Mouse (Mus musculus) liver, postnatal 0 days (tissue): ENCODE measurements at regions not wholly inside any gene's neighbourhood (a gene's known extent, or its start where the extent isn't known, plus 50 kb on each side); places are given as distances from the start of the nearest gene placed in this dataset.
A peak's percentile ranks its signal among the peaks of the same experiment; 100 is the strongest.

Experiments
- ATAC-seq: fragments of 200-750 bp; cut with Nextera tagmentation; 2 replicates; pipeline ENCODE4 v1.8.0; 2017; ENCODE audit warnings: mild to moderate bottlenecking, moderate library complexity
- DNase-seq: peaks from one replicate; pipeline ENCODE4 v3.0.0-alpha.2; 2016
- H3K27ac ChIP-seq: fragments of 300-500 bp; sonication (generic); 2 replicates; pipeline ENCODE4 v1.5.1; 2014; ENCODE audit warnings: antibody characterized with exemption, moderate library complexity, mild to moderate bottlenecking, low read depth
- H3K27me3 ChIP-seq: fragments of 300-500 bp; sonication (generic); 2 replicates; pipeline ENCODE4 v1.6.1; 2014; ENCODE audit warnings: low read length, control low read depth, mixed read lengths; ENCODE audit not compliant: insufficient read depth
- H3K36me3 ChIP-seq: fragments of 300-500 bp; sonication (generic); replicated peaks from 2 replicates; pipeline ENCODE4 v1.6.1; 2014; ENCODE audit warnings: mild to moderate bottlenecking, control low read depth, low read length, moderate library complexity, mixed read lengths; ENCODE audit not compliant: insufficient read depth
- H3K4me1 ChIP-seq: fragments of 300-500 bp; sonication (generic); 2 replicates; pipeline ENCODE4 v1.6.1; 2014; ENCODE audit warnings: antibody characterized with exemption, mild to moderate bottlenecking, control low read depth; ENCODE audit not compliant: insufficient read depth
- H3K4me2 ChIP-seq: fragments of 300-500 bp; sonication (generic); 2 replicates; pipeline ENCODE4 v1.6.1; 2014; ENCODE audit warnings: low read depth, mild to moderate bottlenecking, low read length, moderate library complexity, mixed read lengths
- H3K4me3 ChIP-seq: fragments of 300-500 bp; sonication (generic); 2 replicates; pipeline ENCODE4 v1.5.1; 2014; ENCODE audit warnings: low read depth, low read length
- H3K9ac ChIP-seq: fragments of 300-500 bp; sonication (generic); replicated peaks from 2 replicates; pipeline ENCODE4 v1.6.1; 2014; ENCODE audit warnings: mild to moderate bottlenecking, moderate library complexity
- H3K9me3 ChIP-seq: fragments of 300-500 bp; sonication (generic); 2 replicates; pipeline ENCODE4 v1.6.1; 2016; ENCODE audit warnings: mild to moderate bottlenecking, control low read depth, low read length, mixed read lengths
- CTCF ChIP-seq: sonication (generic); IDR thresholded peaks from 2 replicates; pipeline ENCODE4 v1.5.1; 2016; ENCODE audit warnings: antibody characterized with exemption, low read depth
- EP300 ChIP-seq: IDR thresholded peaks from 2 replicates; pipeline ENCODE4 v1.6.1; 2016; ENCODE audit warnings: antibody characterized with exemption, low read depth, mild to moderate bottlenecking
- WGBS: fragments of 180-500 bp; shearing (Covaris S2); extraction: QIAGEN DNeasy Blood & Tissue Kit; methylation state at CpG from one replicate; pipeline ENCODE4 v1.1.7; 2014; ENCODE audit not compliant: insufficient replicate concordance; 5-methylcytosine and 5-hydroxymethylcytosine counted together

DNA sequence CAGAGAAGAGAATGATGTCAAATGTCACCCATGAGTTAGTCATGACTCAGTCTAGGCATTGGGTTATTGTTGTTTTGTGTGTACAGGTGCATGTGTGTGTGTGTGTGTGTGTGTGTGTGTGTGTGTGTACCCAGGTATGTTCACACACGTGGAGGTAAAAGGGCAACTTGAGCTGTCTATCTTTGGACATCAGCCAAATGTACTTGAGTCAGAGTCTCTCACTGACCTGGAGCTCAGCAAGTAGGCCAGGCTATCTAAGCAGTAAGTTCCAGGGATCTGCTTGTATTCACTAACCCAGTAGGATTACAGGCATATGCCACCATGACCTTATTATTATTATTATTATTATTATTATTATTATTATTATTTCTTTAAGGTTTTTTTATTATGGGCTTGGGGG, 561.9 kb downstream of the Ebf1 start:
- TF ChIP-seq EP300 (no peak), CTCF (no peak)
- 52% methylated on average over 1 of the region's 1 CpGs for WGBS
- Histone ChIP-seq H3K4me2 (no peak overlapping the region), H3K4me1 (no peaks in the 10 kb centered on the region; the same call in 1 of the 2 replicates), H3K9ac (no peak overlapping the region), H3K27me3 (no peaks in the 10 kb centered on the region), H3K4me3 (no peak overlapping the region), H3K27ac (no peak overlapping the region), H3K36me3 (no peaks in the 10 kb centered on the region), H3K9me3 (no peaks in the 10 kb centered on the region)
- ATAC-seq (peak; percentile 80), DNase-seq (peak; percentile 24)

DNA sequence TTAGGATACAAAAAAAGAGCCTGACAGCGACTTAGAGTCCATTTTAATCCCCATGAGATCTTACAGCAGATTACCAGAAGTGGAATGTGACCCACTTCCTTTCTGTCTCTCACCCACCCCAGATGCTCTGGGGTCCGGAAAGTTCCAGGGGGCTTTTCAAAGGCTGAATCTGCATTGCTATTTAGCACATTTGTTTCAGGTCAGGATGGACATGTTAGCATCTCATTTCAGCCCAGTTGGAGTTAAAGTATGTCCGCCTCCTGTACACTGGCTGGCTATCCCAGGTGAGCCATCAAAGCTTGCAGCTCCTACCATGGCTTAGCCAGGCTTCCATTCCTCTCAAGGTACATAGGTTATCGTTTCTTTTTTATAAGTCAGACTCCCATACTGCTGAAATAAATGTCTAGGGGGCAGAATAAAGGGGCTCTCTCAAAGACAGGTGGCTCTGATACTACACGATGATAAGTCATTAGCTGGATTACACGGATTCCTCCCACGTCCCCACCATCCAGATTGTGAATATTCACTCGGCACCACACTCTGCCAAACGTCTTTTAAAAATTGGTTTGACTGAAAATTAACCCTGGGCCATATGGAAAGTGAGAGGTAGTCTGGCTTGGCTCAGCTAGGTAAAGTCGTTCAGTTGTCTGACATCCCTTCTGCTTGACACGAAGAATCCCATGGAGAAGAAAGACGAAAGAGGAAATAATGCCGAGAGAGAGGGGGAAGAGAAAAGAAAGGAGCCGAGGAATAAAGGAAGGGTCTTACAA, 573.7 kb downstream of the Ebf1 start:
- Histone ChIP-seq H3K27me3 (no peaks in the 10 kb centered on the region), H3K9me3 (no peaks in the 10 kb centered on the region), H3K9ac (no peak overlapping the region), H3K4me1 (no peaks in the 10 kb centered on the region), H3K36me3 (no peaks in the 10 kb centered on the region), H3K27ac (no peak overlapping the region), H3K4me2 (no peak overlapping the region), H3K4me3 (no peak overlapping the region)
- 69% methylated on average over 14 of the region's 14 CpGs for WGBS
- ATAC-seq (no peak), DNase-seq (no peak)
- TF ChIP-seq EP300 (no peak), CTCF (no peak)

DNA sequence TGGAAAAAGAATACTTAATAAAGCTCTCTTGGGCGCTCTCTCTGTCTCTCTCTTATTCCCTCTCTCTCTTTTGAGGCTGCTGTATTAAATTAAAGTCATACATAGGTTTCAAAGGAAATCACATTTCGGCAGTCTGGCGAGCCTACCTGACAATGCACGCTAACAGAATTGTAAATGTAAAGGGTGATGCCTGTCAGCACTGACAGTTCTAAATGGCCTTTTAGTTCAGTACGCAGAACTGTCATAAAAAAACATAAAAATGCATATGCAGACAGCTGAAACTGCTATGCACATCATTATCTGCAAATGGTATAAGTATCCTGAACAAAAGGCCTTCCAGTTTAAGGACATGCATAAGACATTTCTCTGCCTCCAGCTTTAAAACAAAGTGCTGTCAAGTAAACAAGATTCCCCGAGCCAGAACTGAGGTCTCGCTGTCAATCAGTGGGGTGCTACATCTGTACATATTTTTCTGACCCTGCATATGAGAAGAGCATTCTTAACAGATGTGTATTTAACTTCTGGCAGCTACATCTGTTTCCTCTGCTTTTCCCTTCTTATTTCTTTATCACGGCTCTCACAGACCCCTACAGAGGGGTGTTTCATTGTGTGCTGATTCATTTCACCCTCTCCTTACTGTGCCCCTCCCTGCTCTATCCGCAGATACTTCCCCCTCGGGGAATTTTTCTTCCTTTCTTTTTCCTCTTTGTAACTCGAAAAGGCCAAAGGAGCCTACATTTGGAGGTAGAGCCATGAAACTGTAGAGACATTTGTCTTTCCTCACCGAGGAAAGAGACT, 574.5 kb downstream of the Ebf1 start:
- Histone ChIP-seq H3K4me3 (no peak overlapping the region), H3K9ac (no peak overlapping the region), H3K4me1 (no peaks in the 10 kb centered on the region), H3K36me3 (no peaks in the 10 kb centered on the region), H3K27ac (no peak overlapping the region), H3K9me3 (no peaks in the 10 kb centered on the region), H3K27me3 (no peaks in the 10 kb centered on the region), H3K4me2 (no peak overlapping the region)
- TF ChIP-seq EP300 (no peak), CTCF (no peak)
- 49% methylated on average over 12 of the region's 12 CpGs for WGBS
- DNase-seq (no peak), ATAC-seq (no peak)

DNA sequence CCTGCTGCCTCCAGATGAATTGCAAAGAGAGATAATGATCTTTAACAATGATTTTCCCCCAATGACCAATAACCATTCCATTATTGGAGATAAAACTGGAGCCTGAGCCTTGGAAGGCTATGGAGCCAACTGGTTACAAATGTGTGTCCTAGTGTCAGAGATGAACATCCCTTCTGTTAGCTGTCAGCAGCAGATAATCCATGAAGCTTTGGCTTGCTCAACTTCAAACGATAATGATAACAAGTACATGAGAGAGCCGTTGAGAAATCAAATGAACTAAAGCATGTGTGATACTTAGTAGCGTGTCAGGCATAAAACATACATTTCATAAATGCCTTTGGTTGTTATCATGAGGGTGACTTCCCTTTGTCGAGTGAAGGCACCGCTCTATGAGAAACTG, 576.2 kb downstream of the Ebf1 start:
- ATAC-seq: no peak
- no peaks in the 10 kb centered on the region for H3K9me3 ChIP-seq
- 81% methylated on average over 5 of the region's 5 CpGs for WGBS
- H3K36me3 ChIP-seq: no peaks in the 10 kb centered on the region
- H3K4me1 ChIP-seq: no peaks in the 10 kb centered on the region
- no peak for DNase-seq
- H3K9ac ChIP-seq: no peak overlapping the region
- no peak overlapping the region for H3K27ac ChIP-seq
- no peak overlapping the region for H3K4me3 ChIP-seq
- H3K27me3 ChIP-seq: no peaks in the 10 kb centered on the region
- H3K4me2 ChIP-seq: no peak overlapping the region
- TF ChIP-seq CTCF (no peak), EP300 (no peak)

DNA sequence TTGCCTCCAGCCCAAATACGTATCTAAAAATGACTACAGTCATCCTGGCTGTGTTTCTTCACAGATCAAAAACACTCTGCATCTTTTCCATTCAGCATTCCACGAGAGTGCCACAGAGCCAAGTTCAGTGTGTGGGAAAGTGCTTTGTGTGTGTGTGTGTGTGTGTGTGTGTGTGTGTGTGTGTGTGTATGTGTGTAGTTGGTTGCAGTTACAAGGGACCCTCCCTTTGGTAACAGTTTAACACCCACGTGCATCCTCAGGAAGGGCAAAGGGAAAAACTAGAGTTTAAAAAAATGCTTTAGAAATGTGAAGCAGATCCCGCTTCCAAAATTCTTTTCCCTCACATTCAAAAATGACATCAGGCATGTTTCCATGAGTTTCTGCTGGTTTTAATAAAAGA, 582.4 kb downstream of the Ebf1 start:
- no peak overlapping the region for H3K9ac ChIP-seq
- H3K36me3 ChIP-seq: no peaks in the 10 kb centered on the region
- no peak overlapping the region for H3K4me3 ChIP-seq
- no peak overlapping the region; the same call in 1 of the 2 replicates for H3K27ac ChIP-seq
- WGBS: 72% methylated on average over 4 of the region's 4 CpGs
- 0 out of 2 replicates have a peak, but pooled peaks cover 5% of the 10 kb centered on the region for H3K4me1 ChIP-seq
- DNase-seq (no peak), ATAC-seq (no peak)
- H3K9me3 ChIP-seq: no peaks in the 10 kb centered on the region
- no peaks in the 10 kb centered on the region for H3K27me3 ChIP-seq
- no peak overlapping the region for H3K4me2 ChIP-seq
- TF ChIP-seq CTCF: no peak
- TF ChIP-seq EP300: no peak

DNA sequence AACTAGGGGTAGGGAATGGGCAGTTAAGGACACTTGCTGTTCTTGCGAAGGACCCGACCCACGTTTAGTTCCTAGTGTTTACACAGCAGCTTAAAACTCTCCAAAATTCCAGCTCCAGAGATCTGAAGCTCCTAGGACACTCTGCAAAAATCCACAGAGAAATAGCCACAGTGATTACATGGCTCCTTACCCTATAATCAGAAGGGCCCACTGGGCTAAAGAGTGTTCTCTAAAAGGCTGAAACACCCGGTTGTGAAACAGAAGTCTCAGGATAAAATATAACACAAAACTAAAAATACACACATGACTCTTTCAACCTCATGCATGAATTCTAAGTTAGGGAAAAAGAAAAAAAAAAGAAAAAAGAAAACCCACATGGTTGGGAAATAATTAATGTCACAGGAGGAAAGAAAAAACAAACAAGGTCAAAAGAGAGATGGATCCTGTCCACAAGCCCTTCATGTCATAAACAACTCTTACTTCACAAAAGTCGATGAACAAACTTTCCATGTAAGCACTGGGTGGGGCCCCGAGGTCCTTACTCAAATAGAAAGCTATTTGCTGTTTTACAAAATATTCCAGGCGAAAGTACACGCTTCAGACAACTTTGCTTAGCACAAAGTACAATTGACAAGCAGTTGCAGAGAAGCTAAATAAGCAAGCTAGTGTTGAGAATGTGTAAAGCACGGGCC, 583.7 kb downstream of the Ebf1 start:
- TF ChIP-seq CTCF: no peak
- TF ChIP-seq EP300: peak; percentile 68
- 57% methylated on average over 9 of the region's 9 CpGs for WGBS
- no peaks in the 10 kb centered on the region for H3K27me3 ChIP-seq
- peak overlapping the region; percentile 83 for H3K27ac ChIP-seq
- H3K4me1 ChIP-seq: 0 out of 2 replicates have a peak, but pooled peaks cover 5% of the 10 kb centered on the region
- DNase-seq (peak; percentile 38), ATAC-seq (peak; percentile 97)
- H3K9ac ChIP-seq: no peak overlapping the region
- H3K4me2 ChIP-seq: no peak overlapping the region
- H3K4me3 ChIP-seq: no peak overlapping the region
- H3K36me3 ChIP-seq: no peaks in the 10 kb centered on the region
- no peaks in the 10 kb centered on the region for H3K9me3 ChIP-seq
